Comparison of ENCODE assay signal across 8 mouse cellular contexts in the genomic region with DNA sequence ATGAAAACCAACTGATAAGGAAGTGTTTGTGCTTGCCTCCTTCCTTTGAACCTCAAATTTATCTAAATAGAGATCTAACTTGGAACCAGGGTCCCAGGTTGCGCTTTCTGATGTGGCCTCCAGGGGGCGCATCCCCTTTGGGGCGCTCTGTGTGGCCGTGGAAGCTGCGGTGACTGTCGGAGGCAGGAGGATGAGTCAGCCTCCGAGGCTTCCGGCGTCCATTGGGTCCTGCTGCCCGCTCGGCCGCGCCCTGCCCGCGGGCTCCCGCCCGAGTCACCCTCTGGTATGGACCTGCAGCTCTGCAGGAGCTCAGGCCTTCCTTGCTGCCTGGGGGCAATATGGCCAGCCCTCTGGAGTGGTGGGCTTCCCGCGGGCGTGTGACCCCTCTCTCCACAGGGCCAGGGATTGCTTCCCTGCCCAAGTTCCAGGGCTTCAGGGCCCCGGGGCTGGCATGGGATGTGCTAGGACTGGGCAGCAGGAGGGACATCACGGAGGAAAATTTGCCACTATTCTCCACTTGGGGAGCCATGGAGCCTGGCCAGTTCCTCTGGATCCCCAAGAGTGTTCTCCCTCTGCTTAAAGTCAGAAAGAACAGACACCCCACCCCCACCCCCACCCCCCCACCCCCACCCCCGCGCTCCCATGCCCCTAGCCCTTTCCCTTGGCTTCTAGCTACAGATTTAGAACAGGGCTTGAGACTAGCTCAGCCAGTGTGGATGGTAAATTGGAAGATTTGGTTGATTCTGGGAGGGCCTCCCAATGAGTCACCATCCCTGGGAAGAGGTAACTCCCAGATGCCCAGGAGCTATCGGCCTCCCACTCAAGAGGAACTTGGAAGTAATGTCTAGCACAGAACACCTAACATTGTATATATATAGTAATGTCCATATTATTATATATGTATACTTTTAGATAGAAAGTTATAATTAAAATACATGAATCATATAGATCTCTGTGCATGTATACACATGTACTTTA. TPM values are rescaled to one million over a fixed set of nuclear protein-coding genes. Genes with fewer than 3 reads are reported as not detected.
DNase-seq lines count a peak whose midpoint lies in the region; ATAC-seq and TF ChIP-seq lines count a peak whose summit lies in the region.

No protein-coding gene starts in this region.

- peak; percentile 92 for ATAC-seq in hindbrain, embryonic 16.5 days
- ATAC-seq in megakaryocyte, adult 5-6 weeks (ENCODE audit: poor library complexity, severe bottlenecking): peak; percentile 87

- peak; percentile 83 for DNase-seq in T-cell, adult 2 months (ENCODE audit: low spot score)
- DNase-seq in cerebellum, postnatal 36 days: peak; percentile 72
- DNase-seq in gastrocnemius, adult 18-20 months (ENCODE audit: low spot score): peak; percentile 72
- peak; percentile 72 to 76 for DNase-seq in left cerebral cortex, adult 2 months (ENCODE audit: extremely low spot score in 1 of 2, low spot score in 2 of 2)
- DNase-seq in right cerebral cortex, adult 18-20 months: peak; percentile 73
- peak; percentile 60 for DNase-seq in urinary bladder, postnatal 10 days (ENCODE audit: low spot score)

- peak overlapping the region; percentile 42 for H3K4me3 ChIP-seq in hindbrain, embryonic 16.5 days (ENCODE audit: low read length)
- H3K4me3 ChIP-seq in left cerebral cortex, adult 2 months: peak overlapping the region; percentile 48

- H3K36me3 ChIP-seq in hindbrain, embryonic 16.5 days (ENCODE audit: control insufficient read depth, insufficient read depth, low read length): no peaks in the 10 kb centered on the region

- peak overlapping the region; percentile 65 for H3K27ac ChIP-seq in hindbrain, embryonic 16.5 days (ENCODE audit: low read depth, low read length)
- peak overlapping the region; percentile 62; the same call in 1 of the 2 replicates for H3K27ac ChIP-seq in left cerebral cortex, adult 2 months

- H3K9me3 ChIP-seq in hindbrain, embryonic 16.5 days (ENCODE audit: control insufficient read depth, low read length): no peaks in the 10 kb centered on the region

- TF ChIP-seq CTCF in left cerebral cortex, adult 2 months (IDR thresholded peaks at IDR 0.05): peak; percentile 81

- H3K4me2 ChIP-seq in hindbrain, embryonic 16.5 days (ENCODE audit: low read length): peak overlapping the region; percentile 83

- no peaks in the 10 kb centered on the region for H3K27me3 ChIP-seq in hindbrain, embryonic 16.5 days (replicated peaks; ENCODE audit: control insufficient read depth, insufficient read depth, low read length)

- intact Hi-C loops in left cerebral cortex, adult 2 months (cut with DNase I): loop anchor here (1.0 to 10.0 kb wide), 3 partner anchors 42 to 1048 kb away; no protein-coding TSS in a partner anchor

- 2% methylated on average over 23 of the region's 25 CpGs for WGBS in hindbrain, embryonic 16.5 days

- H3K4me1 ChIP-seq in hindbrain, embryonic 16.5 days (ENCODE audit: control insufficient read depth, insufficient read depth, low read depth, low read length): peaks cover 6% of the 10 kb centered on the region

- H3K9ac ChIP-seq in hindbrain, embryonic 16.5 days (ENCODE audit: low read depth, low read length): peak overlapping the region; percentile 69

RNA-seq across cellular contexts. Expression of a gene that starts 46.1 kb away (rescaled TPM):
- not detected for total RNA-seq in gastrocnemius, adult 18-20 months (2021)
- polyA plus RNA-seq in hindbrain, embryonic 16.5 days (2015; fragmentation: Nextera tagmentation; extraction: Ambion mirVana): 0.30 and 0.41 TPM in 2 replicates
- total RNA-seq in left cerebral cortex, adult 2 months (2021): under 1 TPM; 0.30 to 0.34 TPM
- total RNA-seq in megakaryocyte, adult 5-6 weeks (2015): not detected in 2 replicates
- not detected in 2 replicates for total RNA-seq in megakaryocyte, adult 5-6 weeks (2017)

Comparison
In these comparisons a context has a peak if more than half of its experiments do, and no peak if none do; other contexts are left out.
1. Peak in every context shown above with its lines: DNase-seq, ATAC-seq, H3K4me3 ChIP-seq and H3K27ac ChIP-seq.